Mouse (Mus musculus) erythroblast, embryonic 14.5 days (primary cell): Measurements from ENCODE around the gene Pgpep1. TPM values are rescaled to one million over a fixed set of nuclear protein-coding genes. Genes with fewer than 3 reads are reported as not detected.

Experiments
- H3K27me3 ChIP-seq: 2 replicates; pipeline ENCODE4 v1.6.1; 2012; ENCODE audit warnings: inconsistent platforms; ENCODE audit not compliant: control insufficient read depth
- H3K36me3 ChIP-seq: 2 replicates; pipeline ENCODE4 v1.6.1; 2012; ENCODE audit warnings: mild to moderate bottlenecking, inconsistent platforms; ENCODE audit not compliant: control insufficient read depth
- H3K4me1 ChIP-seq: 2 replicates; pipeline ENCODE4 v1.6.1; 2012; ENCODE audit warnings: inconsistent platforms; ENCODE audit not compliant: control insufficient read depth
- H3K4me3 ChIP-seq: replicated peaks from 2 replicates; pipeline ENCODE3; 2012; ENCODE audit warnings: moderate library complexity, mild to moderate bottlenecking, inconsistent platforms
- H3K9me3 ChIP-seq: 2 replicates; pipeline ENCODE4 v1.6.1; 2012; ENCODE audit warnings: low read length, inconsistent platforms, mixed read lengths; ENCODE audit not compliant: control insufficient read depth
- GATA1 ChIP-seq: IDR thresholded peaks from 2 replicates; pipeline ENCODE4 v1.6.1; 2012; ENCODE audit warnings: low read length, inconsistent platforms, mixed read lengths
- TAL1 ChIP-seq: IDR thresholded peaks from 3 replicates; pipeline ENCODE4 v1.6.1; 2012; ENCODE audit warnings: low read length, inconsistent platforms, mixed read lengths
- polyA plus RNA-seq: library from polyadenylated mRNA; stranded (reverse); fragments of >175 nt; gene quantifications from 2 replicates; pipeline ENCODE4 v1.2.3, GENCODE M21; 2012

The Pgpep1 gene
- polyA plus RNA-seq: 0.29 and 0.32 TPM in 2 replicates

DNA sequence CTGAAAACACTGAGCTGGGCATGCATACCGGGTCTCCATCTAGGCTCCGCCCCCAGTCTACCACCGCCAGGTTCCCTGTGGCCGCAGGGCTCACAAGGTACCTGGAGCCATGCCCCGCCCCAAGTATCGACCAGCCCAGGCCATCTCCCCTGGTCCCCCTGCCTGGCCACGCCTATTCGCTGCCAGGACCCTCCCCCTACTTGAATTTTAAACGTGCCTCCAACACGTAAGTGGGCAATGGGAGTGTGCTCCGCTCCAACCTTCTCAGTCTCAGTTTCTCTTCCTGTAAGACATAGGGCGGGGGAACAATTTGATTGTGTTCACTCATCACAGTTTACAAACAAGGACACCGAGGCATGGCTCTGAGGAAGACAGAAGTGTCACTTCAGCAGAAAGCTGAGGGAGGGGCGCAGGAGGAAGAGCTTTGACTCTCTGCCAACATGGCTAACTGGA, at the start of gene Pgpep1:
Gene Pgpep1 (minus strand): TSS at position 116 of the 453 bp plus-strand sequence.
- Histone ChIP-seq H3K4me1 (peaks cover 50% of the 10 kb centered on the region), H3K36me3 (peaks cover 20% of the 10 kb centered on the region), H3K27me3 (no peaks in the 10 kb centered on the region), H3K9me3 (no peaks in the 10 kb centered on the region), H3K4me3 (peak within 1 kb of the TSS; percentile 92)
- TF ChIP-seq GATA1 (no peak), TAL1 (no peak)

DNA sequence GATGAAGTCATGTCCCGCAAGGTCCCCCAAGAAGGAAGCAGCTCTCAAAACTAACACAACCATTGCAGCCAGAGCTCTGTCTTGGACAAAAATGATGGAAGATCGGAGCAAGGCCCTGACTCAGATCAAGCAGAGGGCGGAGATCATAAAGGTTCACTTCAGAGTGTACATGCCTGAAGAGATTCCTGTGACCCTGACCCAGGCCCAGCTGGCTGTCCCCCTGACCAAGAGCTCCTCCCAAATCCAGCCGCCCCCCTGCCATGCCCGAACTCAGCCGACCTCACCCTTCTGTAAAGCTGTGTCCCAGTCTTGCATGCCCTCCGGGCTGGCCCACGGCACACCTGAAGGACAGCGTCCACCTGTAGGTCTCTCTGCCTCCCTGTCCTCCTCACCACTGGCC, 49.6 kb upstream of the Pgpep1 start:
- H3K27me3 ChIP-seq: no peaks in the 10 kb centered on the region
- TF ChIP-seq GATA1 (no peak), TAL1 (no peak)
- no peaks in the 10 kb centered on the region for H3K36me3 ChIP-seq
- H3K9me3 ChIP-seq: peaks cover 4% of the 10 kb centered on the region
- peaks cover 13% of the 10 kb centered on the region for H3K4me1 ChIP-seq
- no peak overlapping the region for H3K4me3 ChIP-seq

DNA sequence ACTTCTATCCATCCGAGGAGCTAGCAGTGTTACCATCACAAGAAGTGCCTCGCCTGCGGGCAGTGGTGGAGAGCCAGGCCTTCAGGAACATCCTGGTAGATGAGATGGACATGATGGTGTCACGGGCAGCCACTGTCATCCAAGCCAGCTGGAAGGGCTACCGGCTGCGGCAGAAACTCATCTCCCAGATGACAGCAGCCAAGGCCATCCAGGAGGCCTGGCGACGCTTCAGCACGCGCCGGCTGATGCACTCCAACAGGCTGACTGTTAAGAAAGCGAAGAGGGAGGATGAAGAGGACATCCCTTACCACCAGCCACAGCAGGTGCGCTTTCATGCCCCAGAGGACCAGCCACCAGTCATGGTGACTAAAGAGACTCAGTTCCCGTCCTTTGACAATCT, 48.1 kb upstream of the Pgpep1 start:
- Histone ChIP-seq H3K4me3 (no peak overlapping the region), H3K9me3 (peaks cover 4% of the 10 kb centered on the region), H3K4me1 (peaks cover 13% of the 10 kb centered on the region), H3K36me3 (no peaks in the 10 kb centered on the region), H3K27me3 (no peaks in the 10 kb centered on the region)
- no peak for TF ChIP-seq TAL1
- no peak for TF ChIP-seq GATA1

DNA sequence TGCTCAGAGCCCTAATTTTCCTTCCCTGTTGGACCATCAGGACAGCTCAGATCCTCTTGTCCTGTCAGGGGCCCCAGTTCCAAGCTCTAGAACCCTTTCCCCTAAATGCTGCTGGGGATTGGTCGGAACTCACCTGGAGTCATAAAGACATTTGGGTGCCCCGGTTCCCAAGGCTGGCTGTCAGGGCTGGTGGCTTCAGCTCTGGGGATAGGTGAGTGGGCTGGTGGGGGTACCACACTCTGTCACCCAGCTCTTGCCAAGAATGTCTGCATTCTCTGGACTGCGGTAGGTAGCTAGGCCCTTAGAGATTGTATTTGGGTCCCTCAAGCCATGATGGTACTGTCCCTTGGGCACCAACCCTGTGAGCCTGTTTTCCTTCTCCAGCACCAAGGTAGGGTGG, 43.1 kb upstream of the Pgpep1 start, which contains the start of gene Iqcn:
Gene Iqcn (plus strand): TSS at position 171 of the 400 bp plus-strand sequence.
- H3K9me3 ChIP-seq: peaks cover 4% of the 10 kb centered on the region
- TF ChIP-seq GATA1: no peak
- no peak for TF ChIP-seq TAL1

DNA sequence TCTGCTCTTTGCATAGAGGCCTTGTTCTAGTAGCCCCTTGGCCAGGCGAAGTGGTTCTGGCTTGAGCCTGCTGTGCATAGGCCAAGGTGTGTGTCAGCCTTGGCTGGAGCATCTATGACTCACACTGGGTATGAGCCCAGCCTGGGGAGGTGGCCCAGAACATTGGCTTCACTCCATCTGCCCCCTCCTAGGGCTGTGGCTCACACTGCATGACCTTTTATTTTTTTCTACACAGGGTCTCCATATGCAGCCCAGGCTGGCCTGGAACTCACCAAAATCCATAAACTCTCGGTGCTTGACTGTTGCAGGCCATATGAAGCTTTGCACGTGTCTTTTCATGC, 42.6 kb upstream of the Pgpep1 start:
- peaks cover 43% of the 10 kb centered on the region for H3K4me1 ChIP-seq
- peaks cover 4% of the 10 kb centered on the region for H3K36me3 ChIP-seq
- H3K9me3 ChIP-seq: peaks cover 4% of the 10 kb centered on the region
- no peak overlapping the region for H3K4me3 ChIP-seq
- TF ChIP-seq GATA1 (no peak), TAL1 (no peak)
- H3K27me3 ChIP-seq: no peaks in the 10 kb centered on the region

More for the DNA sequence above, 43.1 kb upstream of the Pgpep1 start, which contains the start of gene Iqcn:
- Histone ChIP-seq H3K36me3 (peaks cover 4% of the 10 kb centered on the region), H3K27me3 (no peaks in the 10 kb centered on the region), H3K4me3 (no peak within 1 kb of the TSS), H3K4me1 (peaks cover 40% of the 10 kb centered on the region)

DNA sequence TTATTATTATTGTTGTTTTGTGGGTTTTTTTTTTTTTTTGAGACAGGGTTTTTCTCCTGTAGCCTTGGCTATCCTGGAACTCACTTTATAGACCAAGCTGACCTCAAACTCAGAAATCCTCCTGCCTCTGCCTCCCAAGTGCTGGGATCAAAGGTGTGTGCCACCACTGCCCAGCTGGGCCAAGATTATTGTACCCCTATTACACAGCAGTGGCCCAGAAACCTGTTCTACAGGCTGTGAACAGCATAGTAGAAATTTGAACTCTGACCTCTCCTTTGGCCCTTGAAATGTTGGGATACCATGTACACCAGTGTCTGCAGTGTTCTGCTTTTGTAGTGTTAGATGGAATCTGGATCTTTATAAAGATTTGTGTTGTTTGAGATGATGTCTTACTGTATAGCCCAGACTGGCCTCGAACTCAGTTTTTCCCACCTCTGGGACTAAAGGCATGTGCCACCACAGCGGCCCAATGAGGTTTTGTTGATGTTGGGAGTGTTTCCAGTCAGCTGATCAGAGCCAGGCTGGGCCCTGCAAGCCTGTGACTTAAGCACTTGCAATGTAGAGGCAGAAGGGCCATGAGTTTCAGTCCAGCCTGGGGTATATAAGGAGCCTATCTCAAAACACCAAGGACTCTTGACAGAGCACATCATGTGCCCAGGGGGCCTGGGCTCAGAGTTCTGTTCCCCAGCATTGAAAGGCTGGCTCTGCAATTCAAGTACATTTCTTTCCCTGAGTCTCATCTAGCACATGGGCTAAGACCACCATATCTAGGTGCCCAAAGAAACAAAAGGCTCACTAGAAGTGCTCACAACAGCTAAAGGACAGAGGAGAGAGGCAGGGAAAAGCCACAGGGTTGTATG, 42.0 kb upstream of the Pgpep1 start:
- Histone ChIP-seq H3K4me1 (peaks cover 43% of the 10 kb centered on the region), H3K9me3 (peaks cover 4% of the 10 kb centered on the region), H3K27me3 (no peaks in the 10 kb centered on the region), H3K36me3 (peaks cover 4% of the 10 kb centered on the region), H3K4me3 (no peak overlapping the region)
- TF ChIP-seq GATA1 (no peak), TAL1 (no peak)

DNA sequence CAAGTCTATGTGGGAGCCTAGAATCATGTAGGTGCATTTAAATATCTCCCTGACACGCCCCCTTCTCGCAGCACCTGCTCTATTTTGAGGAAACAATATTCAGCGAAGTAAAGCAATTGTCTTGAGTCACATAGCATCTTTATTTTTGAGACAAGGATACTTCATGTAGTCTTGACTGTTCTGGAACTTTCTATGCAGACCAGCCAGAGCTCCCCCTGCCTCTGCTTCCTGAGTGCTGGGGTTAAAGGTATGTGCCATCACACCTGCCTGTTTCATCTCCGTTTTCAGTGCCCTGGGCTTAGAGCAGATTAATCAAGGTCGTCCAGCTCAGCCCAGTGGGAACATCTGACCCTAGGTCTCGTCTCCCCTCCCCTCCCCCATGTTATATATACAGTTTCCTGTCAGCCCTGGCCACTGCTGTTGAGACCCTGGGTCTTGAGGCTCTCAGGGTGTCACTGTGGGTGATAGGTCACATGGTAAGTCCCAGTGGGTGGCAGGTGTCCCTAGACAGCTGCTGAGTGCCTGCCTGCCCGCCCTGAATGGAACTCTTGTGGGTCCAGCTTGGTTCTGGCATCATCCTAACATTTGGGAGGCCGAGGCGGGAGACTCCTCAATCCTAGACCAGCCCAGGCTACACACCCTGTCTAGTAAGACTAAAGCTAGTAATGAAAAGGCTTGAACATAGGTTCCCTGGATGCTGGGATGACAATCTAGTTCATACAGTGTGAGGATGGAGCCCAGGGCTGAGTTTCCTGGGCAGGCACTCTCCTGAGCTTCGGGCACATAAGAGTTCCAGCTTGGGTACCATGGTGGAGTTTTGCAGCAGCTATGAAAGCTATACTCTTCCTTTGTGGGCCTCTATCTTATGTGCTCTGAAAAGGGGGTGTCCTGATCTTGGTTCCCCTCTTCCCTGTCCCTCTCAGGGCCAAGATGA, 41.1 kb upstream of the Pgpep1 start:
- Histone ChIP-seq H3K4me3 (peak overlapping the region; percentile 70), H3K36me3 (peaks cover 4% of the 10 kb centered on the region), H3K27me3 (no peaks in the 10 kb centered on the region), H3K4me1 (peaks cover 47% of the 10 kb centered on the region), H3K9me3 (no peaks in the 10 kb centered on the region)
- TF ChIP-seq TAL1 (no peak), GATA1 (no peak)

DNA sequence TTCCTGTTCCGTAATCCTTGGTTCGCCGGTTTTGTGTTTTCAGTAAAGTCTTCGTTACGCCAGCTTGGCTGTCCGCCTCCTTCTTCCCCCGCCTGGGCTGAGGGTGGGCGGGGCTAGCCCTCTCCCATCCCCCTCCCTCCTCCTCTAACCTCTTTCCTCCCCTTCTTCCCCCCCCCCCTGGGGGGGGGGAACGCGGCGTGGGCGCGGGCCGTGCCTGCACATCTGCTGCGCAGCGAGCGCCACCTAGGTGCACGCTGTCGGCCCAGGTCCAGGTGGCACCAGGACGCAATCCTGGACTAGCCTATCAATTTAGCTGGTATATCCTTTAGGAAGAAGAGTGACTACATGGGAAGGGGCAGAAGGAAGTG, 40.4 kb upstream of the Pgpep1 start:
- H3K36me3 ChIP-seq: peaks cover 4% of the 10 kb centered on the region
- peak overlapping the region; percentile 70 for H3K4me3 ChIP-seq
- peaks cover 55% of the 10 kb centered on the region for H3K4me1 ChIP-seq
- TF ChIP-seq GATA1: no peak
- TF ChIP-seq TAL1: no peak
- no peaks in the 10 kb centered on the region for H3K27me3 ChIP-seq
- H3K9me3 ChIP-seq: no peaks in the 10 kb centered on the region
